ENCODE assay signal across 18 mouse cellular contexts in the genomic region with DNA sequence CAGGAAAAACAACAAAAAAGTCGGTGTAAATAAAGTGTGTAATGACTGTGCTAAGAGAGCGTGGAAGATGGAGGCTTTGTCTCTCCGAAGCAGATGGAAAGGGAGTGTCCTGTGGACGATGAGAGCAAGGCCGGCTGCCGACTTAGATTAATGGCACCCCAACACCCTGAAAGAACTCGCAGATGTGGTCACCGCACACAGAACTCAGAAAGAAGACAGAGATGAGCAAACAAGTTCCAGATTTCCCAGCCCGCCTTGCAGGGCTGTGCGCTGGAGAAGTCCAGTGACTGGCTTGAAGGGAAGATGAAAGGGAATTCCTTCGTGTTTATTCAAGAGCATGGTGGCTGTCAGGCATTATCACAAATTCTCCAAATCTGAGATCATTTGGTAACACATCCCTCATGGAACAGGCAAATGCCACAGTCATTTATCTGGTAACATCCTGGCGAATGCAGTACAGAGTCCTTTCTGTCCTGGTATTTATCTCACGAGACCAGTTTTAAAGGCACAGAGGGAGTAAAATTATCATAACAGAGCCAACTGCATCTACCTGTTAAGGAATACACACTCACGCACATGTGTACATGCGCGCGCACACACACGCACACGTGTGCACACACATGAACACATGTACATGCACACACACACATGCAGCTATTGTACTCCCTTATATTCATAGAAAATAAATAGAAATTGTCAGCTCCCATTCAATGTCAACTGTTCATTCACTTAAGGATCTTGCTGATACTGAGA.
A peak's percentile ranks its signal among the peaks of the same experiment; 100 is the strongest.
DNase-seq lines count a peak whose midpoint lies in the region; ATAC-seq and TF ChIP-seq lines count a peak whose summit lies in the region.
"Had no signal": no experiment of that assay in that cellular context is flagged by ENCODE, and none has a peak within 500 bp of the region (broad histone marks: within the 10 kb centered on the region; RNA-seq: fewer than 3 reads in every experiment).

No protein-coding gene starts in this region.

- H3K27ac ChIP-seq in hindbrain, embryonic 10.5 days = no peak overlapping the region
- H3K27ac ChIP-seq in hindbrain, embryonic 13.5 days = no peak overlapping the region
- H3K27ac ChIP-seq in neural tube, embryonic 11.5 days (ENCODE audit: low read depth, low read length) = no peak overlapping the region
- H3K27ac ChIP-seq in liver, postnatal 0 days (ENCODE audit: low read depth) = no peak overlapping the region
- H3K27ac ChIP-seq in kidney, embryonic 16.5 days (ENCODE audit: low read length) = no peak overlapping the region
- H3K27ac ChIP-seq: forebrain, embryonic 10.5 days; heart, embryonic 13.5 days; layer of hippocampus, adult 2 months; liver, embryonic 13.5 days had no signal

- H3K4me2 ChIP-seq in hindbrain, embryonic 13.5 days = no peak overlapping the region
- no peak overlapping the region for H3K4me2 ChIP-seq in neural tube, embryonic 11.5 days (ENCODE audit: low read depth)
- no peak overlapping the region for H3K4me2 ChIP-seq in liver, postnatal 0 days (ENCODE audit: low read depth, low read length)
- H3K4me2 ChIP-seq in kidney, embryonic 16.5 days (replicated peaks; ENCODE audit: low read depth, low read length) = no peak overlapping the region
- H3K4me2 ChIP-seq: heart, embryonic 13.5 days; liver, embryonic 13.5 days had no signal

- H3K36me3 ChIP-seq in hindbrain, embryonic 10.5 days = no peaks in the 10 kb centered on the region
- no peaks in the 10 kb centered on the region for H3K36me3 ChIP-seq in hindbrain, embryonic 13.5 days
- H3K36me3 ChIP-seq in neural tube, embryonic 11.5 days (ENCODE audit: control insufficient read depth, insufficient read depth, low read length) = no peaks in the 10 kb centered on the region
- H3K36me3 ChIP-seq in liver, postnatal 0 days (replicated peaks; ENCODE audit: insufficient read depth, low read length) = no peaks in the 10 kb centered on the region
- H3K36me3 ChIP-seq in kidney, embryonic 16.5 days (ENCODE audit: insufficient read depth, low read length) = no peaks in the 10 kb centered on the region
- H3K36me3 ChIP-seq: embryonic facial prominence, embryonic 13.5 days; forebrain, embryonic 10.5 days; heart, embryonic 13.5 days; liver, embryonic 13.5 days had no signal

- intact Hi-C loops in heart, postnatal 10 days (cut with DNase I) = no loop called here

- peaks cover 21% of the 10 kb centered on the region for H3K4me1 ChIP-seq in hindbrain, embryonic 10.5 days (replicated peaks)
- peaks cover 13% of the 10 kb centered on the region for H3K4me1 ChIP-seq in hindbrain, embryonic 13.5 days (replicated peaks)
- peaks cover 12% of the 10 kb centered on the region for H3K4me1 ChIP-seq in neural tube, embryonic 11.5 days (ENCODE audit: control insufficient read depth, insufficient read depth, low read length)
- H3K4me1 ChIP-seq in liver, postnatal 0 days (ENCODE audit: insufficient read depth) = no peaks in the 10 kb centered on the region
- H3K4me1 ChIP-seq in kidney, embryonic 16.5 days (ENCODE audit: insufficient read depth, low read length) = no peaks in the 10 kb centered on the region
- H3K4me1 ChIP-seq: liver, embryonic 13.5 days had no signal

- H3K9me3 ChIP-seq in hindbrain, embryonic 10.5 days = no peaks in the 10 kb centered on the region
- no peaks in the 10 kb centered on the region for H3K9me3 ChIP-seq in hindbrain, embryonic 13.5 days
- H3K9me3 ChIP-seq in neural tube, embryonic 11.5 days (ENCODE audit: control insufficient read depth, low read length) = no peaks in the 10 kb centered on the region
- no peaks in the 10 kb centered on the region for H3K9me3 ChIP-seq in liver, postnatal 0 days (ENCODE audit: low read length)
- no peaks in the 10 kb centered on the region for H3K9me3 ChIP-seq in kidney, embryonic 16.5 days (ENCODE audit: low read length)
- H3K9me3 ChIP-seq: embryonic facial prominence, embryonic 13.5 days; forebrain, embryonic 10.5 days; heart, embryonic 13.5 days; liver, embryonic 13.5 days; megakaryocyte, embryonic 14.5 days had no signal

- TF ChIP-seq EP300 in liver, postnatal 0 days (IDR thresholded peaks at IDR 0.05; ENCODE audit: low read depth) = no peak

- H3K4me3 ChIP-seq in hindbrain, embryonic 10.5 days = no peak overlapping the region
- no peak overlapping the region for H3K4me3 ChIP-seq in hindbrain, embryonic 13.5 days
- no peak overlapping the region for H3K4me3 ChIP-seq in neural tube, embryonic 11.5 days (ENCODE audit: low read depth, low read length)
- no peak overlapping the region for H3K4me3 ChIP-seq in liver, postnatal 0 days (ENCODE audit: low read depth, low read length)
- no peak overlapping the region for H3K4me3 ChIP-seq in kidney, embryonic 16.5 days (ENCODE audit: low read length)
- H3K4me3 ChIP-seq: embryonic facial prominence, embryonic 13.5 days; forebrain, embryonic 10.5 days; heart, embryonic 13.5 days; layer of hippocampus, adult 2 months; liver, embryonic 13.5 days; megakaryocyte, embryonic 14.5 days had no signal

- 75% methylated on average over 19 of the region's 19 CpGs for WGBS in hindbrain, embryonic 10.5 days
- 53% methylated on average over 19 of the region's 19 CpGs for WGBS in hindbrain, embryonic 13.5 days
- WGBS in neural tube, embryonic 11.5 days = 43% methylated on average over 19 of the region's 19 CpGs
- WGBS in liver, postnatal 0 days (ENCODE audit: insufficient replicate concordance) = 78% methylated on average over 19 of the region's 19 CpGs
- 57% methylated on average over 19 of the region's 19 CpGs for WGBS in kidney, embryonic 16.5 days

- TF ChIP-seq CTCF in liver, postnatal 0 days (IDR thresholded peaks at IDR 0.05; ENCODE audit: low read depth) = no peak

- no peak overlapping the region for H3K9ac ChIP-seq in hindbrain, embryonic 13.5 days
- no peak overlapping the region for H3K9ac ChIP-seq in neural tube, embryonic 11.5 days (ENCODE audit: low read length)
- H3K9ac ChIP-seq in liver, postnatal 0 days (replicated peaks) = no peak overlapping the region
- no peak overlapping the region for H3K9ac ChIP-seq in kidney, embryonic 16.5 days (replicated peaks; ENCODE audit: low read length)
- H3K9ac ChIP-seq: embryonic facial prominence, embryonic 13.5 days; heart, embryonic 13.5 days; liver, embryonic 13.5 days had no signal

- no peaks in the 10 kb centered on the region for H3K27me3 ChIP-seq in hindbrain, embryonic 10.5 days (ENCODE audit: insufficient read depth, poor library complexity, severe bottlenecking)
- no peaks in the 10 kb centered on the region for H3K27me3 ChIP-seq in hindbrain, embryonic 13.5 days
- no peaks in the 10 kb centered on the region for H3K27me3 ChIP-seq in neural tube, embryonic 11.5 days (ENCODE audit: control insufficient read depth, insufficient read depth, low read length)
- H3K27me3 ChIP-seq in liver, postnatal 0 days (ENCODE audit: insufficient read depth, low read length) = no peaks in the 10 kb centered on the region
- H3K27me3 ChIP-seq in kidney, embryonic 16.5 days (ENCODE audit: insufficient read depth, low read length) = no peaks in the 10 kb centered on the region
- H3K27me3 ChIP-seq: embryonic facial prominence, embryonic 13.5 days; heart, embryonic 13.5 days; liver, embryonic 13.5 days had no signal

- no peak for ATAC-seq in hindbrain, embryonic 13.5 days (ENCODE audit: low FRiP score)
- peak; percentile 62 for ATAC-seq in neural tube, embryonic 11.5 days (ENCODE audit: insufficient read depth, low FRiP score, low TSS enrichment)
- ATAC-seq in liver, postnatal 0 days = no peak
- no peak for ATAC-seq in kidney, embryonic 16.5 days (ENCODE audit: low FRiP score, low TSS enrichment)
- ATAC-seq: activated CD4-positive, CD25-positive, alpha-beta regulatory T cell, adult 4 months; lung, postnatal 0 days had no signal

- peak; percentile 12 for DNase-seq in hindbrain, embryonic 10.5 days (ENCODE audit: low spot score)
- peak; percentile 45 for DNase-seq in Muller cell, postnatal 12 days (ENCODE audit: inconsistent ontology term)
- DNase-seq in embryo, embryonic 11.5 days (ENCODE audit: low read depth, low spot score) = peak; percentile 31
- peak; percentile 60 for DNase-seq in neural tube, embryonic 11.5 days (ENCODE audit: low spot score)
- DNase-seq in liver, postnatal 0 days = no peak
- DNase-seq in heart, postnatal 10 days = no peak
- DNase-seq: cerebellum, adult 9-10 months; liver, embryonic 13.5 days; right cerebral cortex, postnatal 14 days had no signal

Comparison
In these comparisons a context has a peak if more than half of its experiments do, and no peak if none do; other contexts are left out.
1. DNase-seq: peak in hindbrain, embryonic 10.5 days (single experiment), Muller cell, postnatal 12 days (single experiment), embryo, embryonic 11.5 days (single experiment) and neural tube, embryonic 11.5 days (single experiment); none in liver, postnatal 0 days (single experiment) and heart, postnatal 10 days (0 of 2).